Mouse (Mus musculus) neural tube, embryonic 15.5 days (tissue): ENCODE data around the gene Hoxc8. TPM values are rescaled to one million over a fixed set of nuclear protein-coding genes. Genes with fewer than 3 reads are reported as not detected.

Experiments
- ATAC-seq: fragments of 200-750 bp; cut with Nextera tagmentation; 2 replicates; pipeline ENCODE4 v1.8.0; 2017; ENCODE audit warnings: mild to moderate bottlenecking, moderate TSS enrichment, moderate library complexity; ENCODE audit not compliant: low FRiP score
- H3K27ac ChIP-seq: fragments of 300-500 bp; sonication (generic); replicated peaks from 2 replicates; pipeline ENCODE4 v1.5.1; 2015; ENCODE audit warnings: mild to moderate bottlenecking, inconsistent platforms
- H3K27me3 ChIP-seq: fragments of 300-500 bp; sonication (generic); replicated peaks from 2 replicates; pipeline ENCODE4 v1.6.1; 2015; ENCODE audit warnings: inconsistent platforms
- H3K36me3 ChIP-seq: fragments of 300-500 bp; sonication (generic); 2 replicates; pipeline ENCODE4 v1.6.1; 2015; ENCODE audit warnings: inconsistent platforms
- H3K4me1 ChIP-seq: fragments of 300-500 bp; sonication (generic); 2 replicates; pipeline ENCODE4 v1.6.1; 2015; ENCODE audit warnings: inconsistent platforms
- H3K4me2 ChIP-seq: fragments of 300-500 bp; sonication (generic); 2 replicates; pipeline ENCODE4 v1.6.1; 2015; ENCODE audit warnings: inconsistent platforms, mild to moderate bottlenecking, moderate library complexity
- H3K4me3 ChIP-seq: fragments of 300-500 bp; sonication (generic); replicated peaks from 2 replicates; pipeline ENCODE4 v1.5.1; 2015; ENCODE audit warnings: mild to moderate bottlenecking, inconsistent platforms
- H3K9ac ChIP-seq: fragments of 300-500 bp; sonication (generic); replicated peaks from 2 replicates; pipeline ENCODE4 v1.6.1; 2015; ENCODE audit warnings: mild to moderate bottlenecking, inconsistent platforms
- H3K9me3 ChIP-seq: fragments of 300-500 bp; sonication (generic); replicated peaks from 2 replicates; pipeline ENCODE4 v1.6.1; 2016; ENCODE audit warnings: inconsistent platforms
- WGBS: fragments of 180-500 bp; shearing (Covaris S2); methylation state at CpG from one replicate; pipeline ENCODE4 v1.1.7; 2015; ENCODE audit warnings: mixed read lengths; 5-methylcytosine and 5-hydroxymethylcytosine counted together
- polyA plus RNA-seq: library from polyadenylated mRNA; unstranded; fragments of >200 nt; fragmentation: Nextera tagmentation; extraction: Ambion mirVana; gene quantifications from 2 replicates; pipeline ENCODE4 v1.2.1, GENCODE M21; 2015

The Hoxc8 gene
- polyA plus RNA-seq, 1 experiment from 2014 or later, result 108 TPM

- Histone ChIP-seq H3K4me1 (peaks cover 93% of the 10 kb centered on the region), H3K4me3 (peak overlapping the region; percentile 51), H3K4me2 (peak overlapping the region; percentile 72), H3K9me3 (no peaks in the 10 kb centered on the region), H3K9ac (peak overlapping the region; percentile 83), H3K27me3 (no peaks in the 10 kb centered on the region), H3K27ac (peak overlapping the region; percentile 98), H3K36me3 (no peaks in the 10 kb centered on the region)
- WGBS, result 8% methylated on average over 2 of the region's 2 CpGs
- ATAC-seq, result no peak
Observed at GRCm38 (mm10) chr15:103001370-103001769, 11.0 kb downstream of the Hoxc8 start.

- 5% methylated on average over 4 of the region's 4 CpGs for WGBS
- Histone ChIP-seq H3K4me1 (peaks cover 94% of the 10 kb centered on the region), H3K9me3 (no peaks in the 10 kb centered on the region), H3K4me3 (peak overlapping the region; percentile 51), H3K27ac (peak overlapping the region; percentile 98), H3K27me3 (no peaks in the 10 kb centered on the region), H3K9ac (peak overlapping the region; percentile 83), H3K36me3 (no peaks in the 10 kb centered on the region), H3K4me2 (peak overlapping the region; percentile 72)
- no peak for ATAC-seq
Observed at GRCm38 (mm10) chr15:103002156-103002555, 11.7 kb downstream of the Hoxc8 start.

- Histone ChIP-seq H3K4me1 (peaks cover 95% of the 10 kb centered on the region), H3K9me3 (no peaks in the 10 kb centered on the region), H3K27ac (peak overlapping the region; percentile 98), H3K36me3 (no peaks in the 10 kb centered on the region), H3K27me3 (no peaks in the 10 kb centered on the region), H3K9ac (peak overlapping the region; percentile 83), H3K4me3 (peak overlapping the region; percentile 51), H3K4me2 (peak overlapping the region; percentile 72)
- ATAC-seq, result no peak
- 4% methylated on average over 13 of the region's 13 CpGs for WGBS
Observed at GRCm38 (mm10) chr15:103002821-103003448, 12.5 kb downstream of the Hoxc8 start.

- Histone ChIP-seq H3K36me3 (no peaks in the 10 kb centered on the region), H3K4me2 (peak overlapping the region; percentile 59), H3K9me3 (no peaks in the 10 kb centered on the region), H3K27ac (peak overlapping the region; percentile 86), H3K4me3 (peak overlapping the region; percentile 29), H3K4me1 (peaks cover 96% of the 10 kb centered on the region), H3K27me3 (no peaks in the 10 kb centered on the region), H3K9ac (peak overlapping the region; percentile 47)
- no peak for ATAC-seq
- WGBS, result 2% methylated on average over 17 of the region's 17 CpGs
Observed at GRCm38 (mm10) chr15:103005308-103005707, 14.9 kb downstream of the Hoxc8 start.

- Histone ChIP-seq H3K4me1 (peaks cover 96% of the 10 kb centered on the region), H3K27ac (peak overlapping the region; percentile 86), H3K27me3 (no peaks in the 10 kb centered on the region), H3K4me2 (peak overlapping the region; percentile 59), H3K9me3 (no peaks in the 10 kb centered on the region), H3K36me3 (no peaks in the 10 kb centered on the region), H3K4me3 (peak overlapping the region; percentile 29), H3K9ac (peak overlapping the region; percentile 47)
- 15% methylated on average over 5 of the region's 5 CpGs for WGBS
- no peak for ATAC-seq
Observed at GRCm38 (mm10) chr15:103005797-103006196, 15.4 kb downstream of the Hoxc8 start.

GRCm38 (mm10) chr15:103006326-103006725, 15.9 kb downstream of the Hoxc8 start:
- Histone ChIP-seq H3K27me3 (no peaks in the 10 kb centered on the region), H3K9ac (peak overlapping the region; percentile 47), H3K4me3 (no peak overlapping the region), H3K36me3 (no peaks in the 10 kb centered on the region), H3K9me3 (no peaks in the 10 kb centered on the region), H3K4me2 (peak overlapping the region; percentile 59), H3K27ac (peak overlapping the region; percentile 86), H3K4me1 (peaks cover 96% of the 10 kb centered on the region)
- no peak for ATAC-seq
- 12% methylated on average over 1 of the region's 1 CpGs for WGBS

- no peaks in the 10 kb centered on the region for H3K9me3 ChIP-seq
- 2% methylated on average over 27 of the region's 27 CpGs for WGBS
- peak overlapping the region; percentile 41 for H3K4me3 ChIP-seq
- H3K4me1 ChIP-seq, result peaks cover 96% of the 10 kb centered on the region
- peak overlapping the region; percentile 71 for H3K4me2 ChIP-seq
- ATAC-seq, result no peak
- H3K36me3 ChIP-seq, result no peaks in the 10 kb centered on the region
- peak overlapping the region; percentile 86 for H3K27ac ChIP-seq
- H3K27me3 ChIP-seq, result no peaks in the 10 kb centered on the region
- H3K9ac ChIP-seq, result peak overlapping the region; percentile 52
Observed at GRCm38 (mm10) chr15:103009265-103010111, 19.1 kb downstream of the Hoxc8 start.

- peak overlapping the region; percentile 71 for H3K4me2 ChIP-seq
- whole genome bisulfite sequencing, result 4% methylated on average over 31 of the region's 31 CpGs
Observed at GRCm38 (mm10) chr15:103010112-103010846, 19.9 kb downstream of the Hoxc8 start.

GRCm38 (mm10) chr15:103010847-103011555, 20.6 kb downstream of the Hoxc8 start:
- Histone ChIP-seq H3K4me1 (peaks cover 97% of the 10 kb centered on the region), H3K9ac (peak overlapping the region; percentile 52), H3K36me3 (no peaks in the 10 kb centered on the region), H3K4me3 (peak overlapping the region; percentile 41), H3K9me3 (no peaks in the 10 kb centered on the region), H3K27me3 (no peaks in the 10 kb centered on the region), H3K27ac (peak overlapping the region; percentile 86), H3K4me2 (peak overlapping the region; percentile 71)
- 6% methylated on average over 28 of the region's 28 CpGs for WGBS
- ATAC-seq, result no peak

More at GRCm38 (mm10) chr15:103010112-103010846, 19.9 kb downstream of the Hoxc8 start:
- H3K9me3 ChIP-seq, result no peaks in the 10 kb centered on the region
- ATAC-seq, result no peak
- no peaks in the 10 kb centered on the region for H3K27me3 ChIP-seq
- no peaks in the 10 kb centered on the region for H3K36me3 ChIP-seq
- peak overlapping the region; percentile 86 for H3K27ac ChIP-seq
- peaks cover 97% of the 10 kb centered on the region for H3K4me1 ChIP-seq
- H3K9ac ChIP-seq, result peak overlapping the region; percentile 52
- peak overlapping the region; percentile 41 for H3K4me3 ChIP-seq

GRCm38 (mm10) chr15:103011928-103012486, 21.6 kb downstream of the Hoxc8 start:
- H3K4me1 ChIP-seq, result peaks cover 95% of the 10 kb centered on the region
- H3K4me2 ChIP-seq, result peak overlapping the region; percentile 71
- H3K36me3 ChIP-seq, result no peaks in the 10 kb centered on the region
- peak overlapping the region; percentile 79 for H3K27ac ChIP-seq
- H3K9me3 ChIP-seq, result no peaks in the 10 kb centered on the region
- peak overlapping the region; percentile 23 for H3K4me3 ChIP-seq
- no peak for ATAC-seq
- H3K27me3 ChIP-seq, result no peaks in the 10 kb centered on the region
- peak overlapping the region; percentile 43 for H3K9ac ChIP-seq
- WGBS, result 17% methylated on average over 26 of the region's 26 CpGs
